Mouse (Mus musculus) brain, embryonic 14.5 days (tissue): Measurements from ENCODE around the gene Apoa5. TPM values are rescaled to one million over a fixed set of nuclear protein-coding genes. Genes with fewer than 3 reads are reported as not detected.

ENCODE experiments used
- DNase-seq: peaks from one replicate; pipeline ENCODE4 v3.0.0-alpha.2; 2011; ENCODE audit warnings: low read depth
- CTCF ChIP-seq: fragments of 200-500 bp; IDR thresholded peaks from 2 replicates; pipeline ENCODE4 v1.5.1; 2012; ENCODE audit warnings: inconsistent platforms, mild to moderate bottlenecking, moderate library complexity, borderline replicate concordance; ENCODE audit not compliant: insufficient read depth, insufficient read length; ENCODE audit errors: extremely low read depth
- POLR2A ChIP-seq: fragments of 200-500 bp; IDR thresholded peaks from 2 replicates; pipeline ENCODE4 v1.6.1; 2012; ENCODE audit warnings: mild to moderate bottlenecking, inconsistent platforms, borderline replicate concordance; ENCODE audit not compliant: poor library complexity, insufficient read depth, insufficient read length, severe bottlenecking; ENCODE audit errors: extremely low read depth
- polyA plus RNA-seq: library from polyadenylated mRNA; depleted of rRNA; stranded (reverse); fragments of >200 nt; gene quantifications from 2 replicates; pipeline ENCODE4 v1.2.3, GENCODE M21; 2012

Apoa5 gene
- polyA plus RNA-seq, 1 experiment: not detected

DNA sequence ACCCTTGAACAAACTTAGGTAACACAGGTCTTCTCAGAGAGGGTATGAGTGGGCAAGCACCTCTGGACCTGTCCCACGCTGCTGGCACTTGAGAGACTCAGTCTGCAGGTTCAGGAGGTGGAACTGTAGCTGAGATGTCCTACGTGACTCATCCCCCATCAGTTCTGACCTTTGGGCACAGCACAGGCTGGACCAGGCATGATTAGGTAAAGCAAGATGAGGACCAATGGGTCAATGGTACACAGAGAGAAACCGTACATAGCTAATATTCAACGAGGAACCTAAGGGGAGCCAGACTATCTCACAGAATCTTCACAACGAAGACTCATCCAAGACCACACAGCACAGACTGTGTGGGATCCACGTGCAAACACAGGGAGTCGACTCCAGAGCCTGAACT, 29.6 kb upstream of the Apoa5 start:
- DNase-seq: no peak
- no peak for TF ChIP-seq POLR2A
- no peak for TF ChIP-seq CTCF

DNA sequence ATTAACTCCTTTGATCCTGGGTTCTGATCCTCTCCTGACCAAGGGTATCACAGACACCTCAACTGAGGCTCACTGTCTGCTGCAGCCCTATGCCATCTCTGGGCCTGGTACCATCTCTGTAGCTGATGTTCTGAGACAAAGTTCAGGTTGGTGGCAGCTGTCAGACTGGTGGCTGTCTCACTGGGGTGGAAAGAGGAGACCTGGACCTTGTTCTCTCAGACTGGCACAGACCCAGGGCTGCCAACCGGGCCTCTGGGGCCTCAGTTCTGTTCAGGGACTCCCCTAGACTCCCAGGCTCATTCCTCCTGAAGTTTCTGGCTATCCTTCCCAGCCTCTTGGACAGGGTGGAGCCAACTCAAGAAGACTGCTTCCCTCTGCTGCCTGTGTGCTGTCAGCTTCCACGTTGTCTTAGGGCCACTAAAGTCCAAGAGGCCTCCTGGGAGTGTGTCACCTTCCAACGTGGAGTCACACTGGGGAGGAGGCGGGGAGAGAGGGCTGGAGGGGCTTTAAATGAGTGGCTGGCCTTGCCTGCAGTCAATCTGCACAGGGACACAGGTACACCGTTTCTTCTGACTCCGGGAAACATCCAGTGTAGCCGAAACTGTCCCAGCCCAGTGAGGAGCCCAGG, 27.8 kb upstream of the Apoa5 start, which contains the start of gene Apoa4:
TSS of gene Apoa4 (plus strand) at position 171 of the 628 bp plus-strand sequence.
- no peak for DNase-seq
- TF ChIP-seq CTCF (no peak), POLR2A (no peak)

DNA sequence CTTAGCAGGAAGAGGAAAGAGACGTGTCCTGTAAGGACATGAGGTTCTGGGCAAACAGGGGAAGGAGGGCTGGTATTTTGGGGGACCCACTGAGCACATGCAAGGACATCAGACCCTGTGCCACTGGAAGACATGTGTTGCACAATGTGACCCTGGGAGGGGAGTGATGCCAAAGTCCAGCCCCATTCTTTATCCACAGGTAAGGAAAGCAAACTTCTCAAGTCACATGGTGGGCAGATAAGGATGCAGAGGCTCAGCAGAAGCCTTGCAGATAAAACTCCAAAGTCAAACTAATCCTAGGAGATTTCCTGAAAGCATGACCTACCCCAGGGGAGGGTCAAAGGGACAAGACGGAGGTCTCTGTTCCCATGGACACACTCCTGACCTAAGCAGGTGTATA, 26.6 kb upstream of the Apoa5 start:
- TF ChIP-seq CTCF (no peak), POLR2A (no peak)
- DNase-seq: no peak

DNA sequence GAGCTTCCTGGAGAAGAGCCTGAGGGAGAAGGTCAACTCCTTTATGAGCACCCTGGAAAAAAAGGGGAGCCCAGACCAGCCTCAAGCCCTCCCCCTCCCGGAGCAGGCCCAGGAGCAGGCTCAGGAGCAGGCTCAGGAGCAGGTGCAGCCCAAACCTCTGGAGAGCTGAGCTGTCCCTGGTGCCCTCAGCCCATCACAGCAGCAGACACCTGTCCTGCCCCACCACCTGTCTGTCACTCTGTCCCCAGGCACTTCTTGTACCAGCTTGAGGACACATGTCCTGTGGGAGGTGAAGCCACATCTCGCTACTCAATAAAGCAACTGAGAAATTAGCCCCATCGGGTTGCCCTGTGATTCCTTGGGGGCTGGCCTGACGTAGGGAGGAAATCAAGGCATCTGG, 25.3 kb upstream of the Apoa5 start:
- no peak for DNase-seq
- TF ChIP-seq CTCF: no peak
- no peak for TF ChIP-seq POLR2A

DNA sequence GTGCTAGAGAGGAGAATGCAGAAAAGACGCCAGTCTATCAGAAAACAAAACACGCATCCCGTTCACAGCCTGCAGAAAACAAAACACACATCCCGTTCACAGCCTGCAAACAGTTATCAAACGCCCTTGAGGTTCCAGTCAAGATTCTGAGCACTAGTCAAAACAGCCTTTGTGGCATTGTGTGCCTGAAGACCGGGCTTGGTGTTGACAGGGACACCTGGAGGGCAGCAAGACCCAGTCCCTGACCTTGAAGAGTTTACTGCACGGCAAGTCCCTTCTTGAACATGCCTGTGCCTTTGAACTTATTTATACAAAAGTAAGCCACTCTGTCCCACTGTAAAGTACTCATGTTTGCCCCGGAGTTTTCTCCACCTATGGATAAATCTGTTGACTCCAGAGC, 24.8 kb upstream of the Apoa5 start:
- no peak for DNase-seq
- TF ChIP-seq POLR2A (no peak), CTCF (no peak)

DNA sequence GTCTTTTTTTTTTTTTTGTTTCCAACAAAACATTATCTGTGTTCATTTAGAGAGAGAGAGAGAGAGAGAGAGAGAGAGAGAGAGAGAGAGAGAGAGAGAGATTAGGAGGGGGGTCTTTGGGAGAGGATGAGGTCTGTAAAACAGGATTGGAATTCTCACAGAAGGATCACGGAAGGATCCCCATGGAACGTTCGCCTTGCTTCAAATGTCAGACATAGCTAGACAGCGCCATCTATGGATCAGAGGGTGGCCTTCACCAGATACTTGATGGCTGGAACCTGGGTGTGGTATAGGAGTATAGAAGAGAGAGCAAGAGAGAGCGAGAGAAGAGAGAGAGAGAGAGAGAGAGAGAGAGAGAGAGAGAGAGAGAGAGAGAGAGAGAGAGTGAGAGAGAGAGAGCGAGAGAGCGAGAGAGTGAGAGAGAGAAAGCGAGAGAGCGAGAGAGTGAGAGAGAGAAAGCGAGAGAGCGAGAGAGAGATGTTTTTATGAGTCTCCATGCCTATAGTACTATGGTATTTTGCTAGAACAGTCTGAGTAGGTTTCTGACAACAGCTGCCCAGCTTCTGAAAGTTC, 21.6 kb upstream of the Apoa5 start:
- peak; percentile 92 for DNase-seq
- TF ChIP-seq CTCF (peak; percentile 90), POLR2A (no peak)

DNA sequence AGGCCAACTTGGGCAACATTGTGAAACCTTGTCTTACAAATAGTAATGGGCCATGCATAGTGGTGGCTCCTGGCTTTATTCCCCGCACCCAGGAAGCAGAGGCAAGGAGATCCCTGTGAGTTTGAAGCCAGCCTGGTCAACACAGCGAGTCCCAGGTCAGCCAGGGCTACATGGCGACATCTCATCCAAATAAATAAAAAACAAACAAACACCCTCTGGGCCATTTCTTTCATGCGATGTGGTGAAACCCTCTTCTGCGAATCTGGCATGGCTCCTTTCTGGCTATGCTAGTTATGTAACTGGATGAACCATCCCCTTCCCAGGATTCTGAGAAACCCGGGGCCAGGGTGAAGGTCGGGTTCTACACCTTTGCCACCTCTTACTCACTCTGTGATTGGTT, 12.3 kb upstream of the Apoa5 start:
- DNase-seq: no peak
- no peak for TF ChIP-seq POLR2A
- TF ChIP-seq CTCF: no peak

DNA sequence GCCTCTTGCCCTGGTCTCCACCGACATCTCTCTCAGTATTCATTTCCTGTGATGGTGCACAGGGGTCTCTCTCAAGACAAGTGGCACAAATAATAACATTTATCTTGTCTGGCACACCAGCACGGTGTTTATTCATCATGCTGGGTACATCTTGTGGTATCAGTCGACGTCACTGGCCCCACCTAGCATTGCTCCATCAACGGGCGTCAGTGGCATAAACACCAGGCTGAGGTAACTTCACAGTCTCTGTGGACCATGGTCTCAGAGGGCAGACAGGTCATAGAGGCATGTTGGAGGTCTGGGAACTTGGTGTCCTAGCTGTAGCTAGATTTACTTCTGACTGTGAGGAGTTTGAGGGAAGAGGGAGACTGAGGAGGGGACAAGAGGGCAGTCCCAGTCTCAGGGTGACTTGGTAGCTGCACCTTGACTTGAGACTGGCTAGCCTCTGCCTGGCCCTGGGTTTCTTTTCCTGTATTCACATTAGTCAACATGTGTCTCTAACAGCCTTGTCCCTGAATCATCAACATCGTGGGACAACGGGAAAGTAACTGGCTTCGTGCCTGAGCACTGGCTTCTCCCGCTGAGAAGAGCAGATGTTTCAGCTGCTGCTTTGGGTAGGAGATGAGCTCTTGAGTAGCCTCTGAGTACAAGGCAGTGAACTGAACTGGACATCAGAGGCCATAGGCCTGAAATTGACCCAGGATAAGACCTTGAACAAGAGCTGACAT, 11.6 kb upstream of the Apoa5 start:
- no peak for DNase-seq

DNA sequence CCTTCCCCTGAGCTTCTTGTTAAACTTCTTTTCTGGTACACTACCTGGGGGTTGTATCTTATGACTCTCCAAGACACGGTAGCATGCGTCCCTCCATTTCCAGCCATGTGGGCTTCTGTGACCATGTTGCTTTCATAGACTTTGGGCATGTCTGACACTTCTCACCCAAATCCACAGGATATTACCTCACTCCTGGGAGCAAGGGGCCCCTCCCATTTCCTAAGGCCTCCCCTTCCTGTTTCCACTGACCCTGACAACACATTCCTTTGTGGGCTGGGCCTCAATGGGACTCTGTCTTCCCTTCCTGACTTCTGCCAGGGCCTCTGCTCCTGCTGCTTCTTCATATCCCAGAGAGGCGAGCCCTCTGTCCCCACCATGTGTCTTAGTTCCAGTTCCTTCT, 10.9 kb upstream of the Apoa5 start:
- DNase-seq: no peak

More for the DNA sequence above, 11.6 kb upstream of the Apoa5 start:
- TF ChIP-seq POLR2A: no peak
- no peak for TF ChIP-seq CTCF

DNA sequence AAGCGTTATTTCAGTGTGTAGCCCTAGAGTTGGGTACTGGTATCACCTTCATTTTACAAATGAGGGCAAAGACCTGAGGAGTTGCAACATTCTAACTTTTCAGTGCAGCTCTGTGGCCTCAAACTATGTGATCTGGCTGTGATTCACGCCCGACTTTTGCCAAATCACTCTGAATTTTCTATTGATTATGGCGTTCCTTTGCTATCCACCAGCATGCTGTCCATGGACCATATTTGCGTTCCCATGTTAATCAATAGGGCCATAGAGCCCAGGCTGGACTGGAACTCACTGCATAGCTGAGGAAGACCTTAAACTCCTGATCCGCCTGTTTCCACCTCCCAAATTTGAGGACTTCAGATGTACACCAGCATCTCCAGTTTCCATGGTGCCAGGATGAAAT, 9.3 kb upstream of the Apoa5 start:
- TF ChIP-seq CTCF: no peak
- no peak for TF ChIP-seq POLR2A
- no peak for DNase-seq

More for the DNA sequence above, 10.9 kb upstream of the Apoa5 start:
- TF ChIP-seq POLR2A (no peak), CTCF (no peak)

DNA sequence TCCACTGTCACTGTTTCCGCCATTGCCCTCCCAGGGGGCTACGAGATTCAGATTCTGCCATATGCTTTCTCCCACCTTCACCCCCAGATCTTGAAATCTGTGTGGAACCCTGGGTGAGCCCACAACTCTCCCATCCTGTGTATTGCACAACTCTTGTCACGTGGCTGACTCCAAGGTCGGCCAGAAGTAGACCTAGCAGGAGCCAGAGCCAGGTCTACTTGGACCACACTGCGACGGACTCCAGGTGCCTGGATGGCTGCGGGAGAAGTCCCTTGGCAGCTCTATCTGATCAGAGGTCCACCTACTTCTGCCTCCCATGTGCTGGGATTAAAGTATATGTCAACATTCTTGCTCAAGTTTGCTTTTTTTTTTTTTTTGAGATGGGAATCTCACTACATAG, 7.3 kb upstream of the Apoa5 start:
- no peak for TF ChIP-seq POLR2A
- no peak for TF ChIP-seq CTCF
- no peak for DNase-seq

DNA sequence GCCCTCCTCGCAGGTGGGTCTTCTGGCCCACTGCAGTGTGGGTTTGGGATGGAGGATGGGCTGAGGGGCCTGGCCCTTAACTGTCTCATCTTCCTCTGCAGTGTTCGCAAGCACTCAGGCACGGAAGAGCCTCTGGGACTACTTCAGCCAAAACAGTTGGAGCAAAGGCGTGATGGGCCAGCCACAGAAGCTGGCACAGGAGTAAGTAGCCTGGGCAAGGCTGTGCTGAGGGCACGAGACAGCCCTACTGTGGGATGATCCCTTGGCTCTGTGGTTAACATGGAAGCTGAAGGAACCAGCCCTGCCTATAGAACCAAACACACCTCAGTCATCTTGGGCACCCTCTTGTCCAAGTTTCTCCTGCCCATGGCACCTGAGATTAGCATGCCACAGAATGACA, 692 bp downstream of the Apoa5 start:
- DNase-seq: no peak
- TF ChIP-seq CTCF (no peak), POLR2A (no peak)

DNA sequence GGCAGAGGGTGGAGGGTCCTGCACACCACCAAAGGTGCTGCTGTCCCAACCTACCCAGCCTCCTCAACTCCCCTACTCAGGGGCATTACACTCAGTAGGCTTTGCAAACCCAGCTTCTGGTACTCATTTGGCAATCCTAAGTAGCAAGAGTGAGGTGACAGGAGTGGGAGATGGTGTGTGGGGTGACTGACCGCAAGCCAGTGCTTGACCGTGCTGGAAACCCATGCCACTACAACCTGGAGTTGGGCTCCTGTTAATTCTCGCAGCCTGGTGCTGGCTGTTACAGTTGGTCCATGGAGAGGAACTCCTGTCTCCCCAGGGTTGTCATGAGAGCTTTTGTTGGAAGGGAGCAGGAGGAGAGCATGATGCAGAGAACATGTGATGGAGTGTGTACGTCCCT, 2.3 kb downstream of the Apoa5 start:
- TF ChIP-seq CTCF: no peak
- TF ChIP-seq POLR2A: no peak
- no peak for DNase-seq
